Mouse (Mus musculus): Measurements from ENCODE around the gene Gm17622. TPM values are rescaled to one million over a fixed set of nuclear protein-coding genes. Genes with fewer than 3 reads are reported as not detected.

The Gm17622 gene
- polyA plus RNA-seq, 1 experiment from 2014 or later: not detected

GRCm38 (mm10) chr13:96511893-96512292, 21.4 kb downstream of the Gm17622 start:
- H3K9me3 ChIP-seq (replicated peaks): no peaks in the 10 kb centered on the region
- no peaks in the 10 kb centered on the region for H3K4me1 ChIP-seq
- no peak overlapping the region for H3K27ac ChIP-seq (replicated peaks)
- 70% methylated on average over 5 of the region's 5 CpGs for WGBS
- H3K36me3 ChIP-seq: no peaks in the 10 kb centered on the region
- no peaks in the 10 kb centered on the region for H3K27me3 ChIP-seq (replicated peaks)
- no peak for ATAC-seq (ENCODE audit: low FRiP score)
- H3K4me2 ChIP-seq: no peak overlapping the region
- H3K4me3 ChIP-seq (replicated peaks): no peak overlapping the region
- H3K9ac ChIP-seq (replicated peaks): no peak overlapping the region

- no peaks in the 10 kb centered on the region for H3K4me1 ChIP-seq
- H3K27me3 ChIP-seq (replicated peaks): no peaks in the 10 kb centered on the region
- ATAC-seq (ENCODE audit: low FRiP score): no peak
- no peak overlapping the region for H3K4me2 ChIP-seq
- H3K9ac ChIP-seq (replicated peaks): no peak overlapping the region
- H3K27ac ChIP-seq (replicated peaks): no peak overlapping the region
- WGBS: 86% methylated on average over 5 of the region's 5 CpGs
- H3K9me3 ChIP-seq (replicated peaks): no peaks in the 10 kb centered on the region
- no peaks in the 10 kb centered on the region for H3K36me3 ChIP-seq
- H3K4me3 ChIP-seq (replicated peaks): no peak overlapping the region
Measured at GRCm38 (mm10) chr13:96514154-96514942, 23.8 kb downstream of the Gm17622 start.

GRCm38 (mm10) chr13:96516249-96516648, 25.7 kb downstream of the Gm17622 start:
- Histone ChIP-seq H3K4me1 (no peaks in the 10 kb centered on the region), H3K27ac (replicated peaks) (no peak overlapping the region), H3K9me3 (replicated peaks) (no peaks in the 10 kb centered on the region), H3K36me3 (no peaks in the 10 kb centered on the region), H3K4me2 (no peak overlapping the region), H3K27me3 (replicated peaks) (no peaks in the 10 kb centered on the region), H3K9ac (replicated peaks) (no peak overlapping the region), H3K4me3 (replicated peaks) (no peak overlapping the region)
- ATAC-seq (ENCODE audit: low FRiP score): no peak
- WGBS: 95% methylated on average over 9 of the region's 9 CpGs

- Histone ChIP-seq H3K36me3 (no peaks in the 10 kb centered on the region), H3K9me3 (replicated peaks) (no peaks in the 10 kb centered on the region), H3K4me3 (replicated peaks) (no peak overlapping the region), H3K27me3 (replicated peaks) (no peaks in the 10 kb centered on the region), H3K27ac (replicated peaks) (no peak overlapping the region), H3K9ac (replicated peaks) (no peak overlapping the region), H3K4me1 (no peaks in the 10 kb centered on the region), H3K4me2 (no peak overlapping the region)
- ATAC-seq (ENCODE audit: low FRiP score): no peak
- WGBS: 85% methylated on average over 2 of the region's 2 CpGs
Measured at GRCm38 (mm10) chr13:96517335-96517734, 26.8 kb downstream of the Gm17622 start.

GRCm38 (mm10) chr13:96521294-96521693, 30.8 kb downstream of the Gm17622 start:
- H3K4me2 ChIP-seq: no peak overlapping the region
- ATAC-seq (ENCODE audit: low FRiP score): no peak
- no peaks in the 10 kb centered on the region for H3K27me3 ChIP-seq (replicated peaks)
- H3K9me3 ChIP-seq (replicated peaks): no peaks in the 10 kb centered on the region
- H3K9ac ChIP-seq (replicated peaks): no peak overlapping the region
- H3K27ac ChIP-seq (replicated peaks): no peak overlapping the region
- H3K4me1 ChIP-seq: no peaks in the 10 kb centered on the region
- whole genome bisulfite sequencing: 89% methylated on average over 3 of the region's 3 CpGs
- H3K4me3 ChIP-seq (replicated peaks): no peak overlapping the region
- H3K36me3 ChIP-seq: no peaks in the 10 kb centered on the region

GRCm38 (mm10) chr13:96527022-96527421, 36.5 kb downstream of the Gm17622 start:
- WGBS: 95% methylated on average over 3 of the region's 3 CpGs
- Histone ChIP-seq H3K4me1 (no peaks in the 10 kb centered on the region), H3K4me3 (replicated peaks) (no peak overlapping the region), H3K4me2 (no peak overlapping the region), H3K9ac (replicated peaks) (no peak overlapping the region), H3K27ac (replicated peaks) (no peak overlapping the region), H3K27me3 (replicated peaks) (no peaks in the 10 kb centered on the region), H3K36me3 (peaks cover 3% of the 10 kb centered on the region; the same call in 1 of the 2 replicates), H3K9me3 (replicated peaks) (no peaks in the 10 kb centered on the region)
- no peak for ATAC-seq (ENCODE audit: low FRiP score)

GRCm38 (mm10) chr13:96527856-96528255, 37.3 kb downstream of the Gm17622 start:
- no peak overlapping the region for H3K4me3 ChIP-seq (replicated peaks)
- no peak for ATAC-seq (ENCODE audit: low FRiP score)
- no peak overlapping the region for H3K4me2 ChIP-seq
- H3K27ac ChIP-seq (replicated peaks): no peak overlapping the region
- no peaks in the 10 kb centered on the region for H3K9me3 ChIP-seq (replicated peaks)
- no peak overlapping the region for H3K9ac ChIP-seq (replicated peaks)
- peaks cover 3% of the 10 kb centered on the region; the same call in 1 of the 2 replicates for H3K36me3 ChIP-seq
- WGBS: 92% methylated on average over 11 of the region's 11 CpGs
- H3K27me3 ChIP-seq (replicated peaks): no peaks in the 10 kb centered on the region
- H3K4me1 ChIP-seq: no peaks in the 10 kb centered on the region

- no peak overlapping the region for H3K4me3 ChIP-seq (replicated peaks)
- no peak for ATAC-seq (ENCODE audit: low FRiP score)
- H3K36me3 ChIP-seq: peaks cover 3% of the 10 kb centered on the region; the same call in 1 of the 2 replicates
- H3K4me1 ChIP-seq: no peaks in the 10 kb centered on the region
- H3K4me2 ChIP-seq: no peak overlapping the region
- H3K9me3 ChIP-seq (replicated peaks): no peaks in the 10 kb centered on the region
- no peak overlapping the region for H3K27ac ChIP-seq (replicated peaks)
- 96% methylated on average over 3 of the region's 3 CpGs for WGBS
- H3K9ac ChIP-seq (replicated peaks): no peak overlapping the region
- H3K27me3 ChIP-seq (replicated peaks): no peaks in the 10 kb centered on the region
Measured at GRCm38 (mm10) chr13:96528776-96529175, 38.2 kb downstream of the Gm17622 start.

- Histone ChIP-seq H3K4me1 (no peaks in the 10 kb centered on the region), H3K36me3 (peaks cover 3% of the 10 kb centered on the region; the same call in 1 of the 2 replicates), H3K9ac (replicated peaks) (no peak overlapping the region), H3K9me3 (replicated peaks) (no peaks in the 10 kb centered on the region), H3K4me2 (no peak overlapping the region), H3K27me3 (replicated peaks) (no peaks in the 10 kb centered on the region), H3K4me3 (replicated peaks) (no peak overlapping the region), H3K27ac (replicated peaks) (no peak overlapping the region)
- no peak for ATAC-seq (ENCODE audit: low FRiP score)
- 95% methylated on average over 3 of the region's 3 CpGs for WGBS
Measured at GRCm38 (mm10) chr13:96529542-96529941, 39.0 kb downstream of the Gm17622 start.

GRCm38 (mm10) chr13:96530064-96530463, 39.5 kb downstream of the Gm17622 start:
- H3K4me3 ChIP-seq (replicated peaks): no peak overlapping the region
- no peak overlapping the region for H3K9ac ChIP-seq (replicated peaks)
- H3K4me2 ChIP-seq: no peak overlapping the region
- ATAC-seq (ENCODE audit: low FRiP score): no peak
- no peaks in the 10 kb centered on the region for H3K27me3 ChIP-seq (replicated peaks)
- H3K9me3 ChIP-seq (replicated peaks): no peaks in the 10 kb centered on the region
- no peak overlapping the region for H3K27ac ChIP-seq (replicated peaks)
- peaks cover 3% of the 10 kb centered on the region; the same call in 1 of the 2 replicates for H3K36me3 ChIP-seq
- 93% methylated on average over 9 of the region's 9 CpGs for WGBS
- no peaks in the 10 kb centered on the region for H3K4me1 ChIP-seq

GRCm38 (mm10) chr13:96532176-96532575, 41.6 kb downstream of the Gm17622 start:
- Histone ChIP-seq H3K9ac (replicated peaks) (no peak overlapping the region), H3K4me2 (no peak overlapping the region), H3K36me3 (peaks cover 3% of the 10 kb centered on the region; the same call in 1 of the 2 replicates), H3K4me1 (no peaks in the 10 kb centered on the region), H3K27me3 (replicated peaks) (no peaks in the 10 kb centered on the region), H3K27ac (replicated peaks) (no peak overlapping the region), H3K9me3 (replicated peaks) (no peaks in the 10 kb centered on the region), H3K4me3 (replicated peaks) (no peak overlapping the region)
- ATAC-seq (ENCODE audit: low FRiP score): no peak
- WGBS: 90% methylated on average over 6 of the region's 6 CpGs

- no peaks in the 10 kb centered on the region for H3K4me1 ChIP-seq
- ATAC-seq (ENCODE audit: low FRiP score): no peak
- 46% methylated on average over 2 of the region's 2 CpGs for WGBS
- no peak overlapping the region for H3K9ac ChIP-seq (replicated peaks)
- peaks cover 3% of the 10 kb centered on the region; the same call in 1 of the 2 replicates for H3K36me3 ChIP-seq
- no peak overlapping the region for H3K4me3 ChIP-seq (replicated peaks)
- no peaks in the 10 kb centered on the region for H3K27me3 ChIP-seq (replicated peaks)
- H3K27ac ChIP-seq (replicated peaks): no peak overlapping the region
- no peak overlapping the region for H3K4me2 ChIP-seq
- H3K9me3 ChIP-seq (replicated peaks): no peaks in the 10 kb centered on the region
Measured at GRCm38 (mm10) chr13:96533742-96534141, 43.2 kb downstream of the Gm17622 start.
